Mouse (Mus musculus): ENCODE data around the gene Lsamp. TPM values are rescaled to one million over a fixed set of nuclear protein-coding genes. Genes with fewer than 3 reads are reported as not detected.

Gene Lsamp
- polyA plus RNA-seq, 1 experiment = not detected

- no peak for TF ChIP-seq TCF12 (IDR thresholded peaks at IDR 0.05; ENCODE audit: insufficient read depth, poor library complexity, severe bottlenecking)
- no peak for TF ChIP-seq TCF3 (IDR thresholded peaks at IDR 0.05; ENCODE audit: insufficient read length, low read depth)
- TF ChIP-seq REST (IDR thresholded peaks at IDR 0.05; ENCODE audit: insufficient read depth, insufficient read length) = no peak
- TF ChIP-seq POLR2AphosphoS2 (IDR thresholded peaks at IDR 0.05; ENCODE audit: insufficient read length, low read depth) = no peak
- no peak for TF ChIP-seq USF1 (IDR thresholded peaks at IDR 0.05; ENCODE audit: low read depth)
- TF ChIP-seq CEBPB (IDR thresholded peaks at IDR 0.05; ENCODE audit: insufficient read depth, poor library complexity, severe bottlenecking) = no peak
- no peak for TF ChIP-seq E2F4 (IDR thresholded peaks at IDR 0.05; ENCODE audit: insufficient read depth)
- no peak for TF ChIP-seq POLR2A (IDR thresholded peaks at IDR 0.05; ENCODE audit: insufficient read length, low read depth)
- no peak for TF ChIP-seq SRF (IDR thresholded peaks at IDR 0.05; ENCODE audit: control insufficient read depth, insufficient read length, low read depth)
- TF ChIP-seq MYOD1 (IDR thresholded peaks at IDR 0.05; ENCODE audit: control insufficient read depth in 1 of 3, insufficient read length in 2 of 3, low read depth in 2 of 3) = no peak
- TF ChIP-seq MAX (IDR thresholded peaks at IDR 0.05; ENCODE audit: low read depth) = no peak
- no peak for TF ChIP-seq MYOG (IDR thresholded peaks at IDR 0.05; ENCODE audit: control insufficient read depth in 1 of 3, insufficient read depth in 1 of 3, insufficient read length in 2 of 3, low read depth in 2 of 3)
- Histone ChIP-seq H3K79me2 (ENCODE audit: control insufficient read depth, insufficient read depth) (no peaks in the 10 kb centered on the region), H3K4me2 (ENCODE audit: low read depth) (no peak overlapping the region), H3K36me3 (ENCODE audit: control insufficient read depth, insufficient read depth) (no peaks in the 10 kb centered on the region), H3K27me3 (ENCODE audit: control insufficient read depth, insufficient read depth, insufficient read length) (no peaks in the 10 kb centered on the region), H3ac (ENCODE audit: control insufficient read depth, insufficient read length) (no peak overlapping the region), H3K4me3 (no peak overlapping the region)
Measured at GRCm38 (mm10) chr16:41588675-41589301, 1604.6 kb downstream of the Lsamp start.

DNA sequence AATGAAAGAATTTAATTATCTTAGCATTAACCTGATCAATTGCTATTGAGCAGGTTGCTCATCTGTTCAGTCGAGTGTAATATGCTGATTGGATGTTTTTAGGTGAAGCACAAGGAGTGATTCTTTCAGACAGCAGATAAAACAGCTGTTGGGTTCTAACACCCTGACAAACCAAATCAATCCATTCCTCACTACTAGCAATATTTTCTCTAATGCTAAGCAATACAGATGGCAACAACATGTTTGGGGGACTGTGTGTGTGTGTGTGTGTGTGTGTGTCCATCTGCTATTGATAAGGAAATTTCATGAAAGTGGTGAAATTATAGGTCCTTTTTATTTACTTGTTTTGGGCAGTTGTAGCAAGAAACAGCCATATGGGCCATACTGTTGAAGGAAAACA, 1628.1 kb downstream of the Lsamp start:
- no peaks in the 10 kb centered on the region for H3K36me3 ChIP-seq (ENCODE audit: control insufficient read depth, insufficient read depth)
- no peaks in the 10 kb centered on the region for H3K79me2 ChIP-seq (ENCODE audit: control insufficient read depth, insufficient read depth)
- H3ac ChIP-seq (ENCODE audit: control insufficient read depth, insufficient read length) = no peak overlapping the region
- no peak for TF ChIP-seq POLR2AphosphoS2 (IDR thresholded peaks at IDR 0.05; ENCODE audit: insufficient read length, low read depth)
- TF ChIP-seq CEBPB (IDR thresholded peaks at IDR 0.05; ENCODE audit: insufficient read depth, poor library complexity, severe bottlenecking) = no peak
- TF ChIP-seq MYOG (IDR thresholded peaks at IDR 0.05; ENCODE audit: control insufficient read depth in 1 of 3, insufficient read depth in 1 of 3, insufficient read length in 2 of 3, low read depth in 2 of 3) = no peak
- TF ChIP-seq USF1 (IDR thresholded peaks at IDR 0.05; ENCODE audit: low read depth) = no peak
- no peak for TF ChIP-seq POLR2A (IDR thresholded peaks at IDR 0.05; ENCODE audit: insufficient read length, low read depth)
- TF ChIP-seq MAX (IDR thresholded peaks at IDR 0.05; ENCODE audit: low read depth) = no peak
- TF ChIP-seq REST (IDR thresholded peaks at IDR 0.05; ENCODE audit: insufficient read depth, insufficient read length) = no peak
- TF ChIP-seq TCF3 (IDR thresholded peaks at IDR 0.05; ENCODE audit: insufficient read length, low read depth) = no peak
- no peak for TF ChIP-seq TCF12 (IDR thresholded peaks at IDR 0.05; ENCODE audit: insufficient read depth, poor library complexity, severe bottlenecking)
- TF ChIP-seq MYOD1 (IDR thresholded peaks at IDR 0.05; ENCODE audit: control insufficient read depth in 1 of 3, insufficient read length in 2 of 3, low read depth in 2 of 3) = no peak
- no peak for TF ChIP-seq SRF (IDR thresholded peaks at IDR 0.05; ENCODE audit: control insufficient read depth, insufficient read length, low read depth)
- TF ChIP-seq E2F4 (IDR thresholded peaks at IDR 0.05; ENCODE audit: insufficient read depth) = no peak
- H3K4me2 ChIP-seq (ENCODE audit: low read depth) = no peak overlapping the region
- no peak overlapping the region for H3K4me3 ChIP-seq
- H3K27me3 ChIP-seq (ENCODE audit: control insufficient read depth, insufficient read depth, insufficient read length) = no peaks in the 10 kb centered on the region

- Histone ChIP-seq H3K27me3 (ENCODE audit: control insufficient read depth, insufficient read depth, insufficient read length) (no peaks in the 10 kb centered on the region), H3K36me3 (ENCODE audit: control insufficient read depth, insufficient read depth) (no peaks in the 10 kb centered on the region), H3ac (ENCODE audit: control insufficient read depth, insufficient read length) (no peak overlapping the region), H3K79me2 (ENCODE audit: control insufficient read depth, insufficient read depth) (no peaks in the 10 kb centered on the region), H3K4me2 (ENCODE audit: low read depth) (no peak overlapping the region), H3K4me3 (no peak overlapping the region)
- TF ChIP-seq TCF3 (IDR thresholded peaks at IDR 0.05; ENCODE audit: insufficient read length, low read depth) = no peak
- TF ChIP-seq POLR2A (IDR thresholded peaks at IDR 0.05; ENCODE audit: insufficient read length, low read depth) = no peak
- TF ChIP-seq MAX (IDR thresholded peaks at IDR 0.05; ENCODE audit: low read depth) = no peak
- no peak for TF ChIP-seq SRF (IDR thresholded peaks at IDR 0.05; ENCODE audit: control insufficient read depth, insufficient read length, low read depth)
- no peak for TF ChIP-seq REST (IDR thresholded peaks at IDR 0.05; ENCODE audit: insufficient read depth, insufficient read length)
- TF ChIP-seq POLR2AphosphoS2 (IDR thresholded peaks at IDR 0.05; ENCODE audit: insufficient read length, low read depth) = no peak
Measured at GRCm38 (mm10) chr16:41623871-41624270, 1639.7 kb downstream of the Lsamp start.

GRCm38 (mm10) chr16:41633898-41634297, 1649.7 kb downstream of the Lsamp start:
- TF ChIP-seq CEBPB (IDR thresholded peaks at IDR 0.05; ENCODE audit: insufficient read depth, poor library complexity, severe bottlenecking) (no peak), MYOD1 (IDR thresholded peaks at IDR 0.05; ENCODE audit: control insufficient read depth in 1 of 3, insufficient read length in 2 of 3, low read depth in 2 of 3) (no peak), MYOG (IDR thresholded peaks at IDR 0.05; ENCODE audit: control insufficient read depth in 1 of 3, insufficient read depth in 1 of 3, insufficient read length in 2 of 3, low read depth in 2 of 3) (no peak), REST (IDR thresholded peaks at IDR 0.05; ENCODE audit: insufficient read depth, insufficient read length) (no peak), TCF12 (IDR thresholded peaks at IDR 0.05; ENCODE audit: insufficient read depth, poor library complexity, severe bottlenecking) (no peak), E2F4 (IDR thresholded peaks at IDR 0.05; ENCODE audit: insufficient read depth) (no peak), POLR2AphosphoS2 (IDR thresholded peaks at IDR 0.05; ENCODE audit: insufficient read length, low read depth) (no peak), MAX (IDR thresholded peaks at IDR 0.05; ENCODE audit: low read depth) (no peak), SRF (IDR thresholded peaks at IDR 0.05; ENCODE audit: control insufficient read depth, insufficient read length, low read depth) (no peak), POLR2A (IDR thresholded peaks at IDR 0.05; ENCODE audit: insufficient read length, low read depth) (no peak), USF1 (IDR thresholded peaks at IDR 0.05; ENCODE audit: low read depth) (no peak), TCF3 (IDR thresholded peaks at IDR 0.05; ENCODE audit: insufficient read length, low read depth) (no peak)
- H3K4me3 ChIP-seq = no peak overlapping the region

More at GRCm38 (mm10) chr16:41633898-41634297, 1649.7 kb downstream of the Lsamp start:
- H3ac ChIP-seq (ENCODE audit: control insufficient read depth, insufficient read length) = no peak overlapping the region
- no peaks in the 10 kb centered on the region for H3K27me3 ChIP-seq (ENCODE audit: control insufficient read depth, insufficient read depth, insufficient read length)
- no peaks in the 10 kb centered on the region for H3K79me2 ChIP-seq (ENCODE audit: control insufficient read depth, insufficient read depth)
- no peak overlapping the region for H3K4me2 ChIP-seq (ENCODE audit: low read depth)
- H3K36me3 ChIP-seq (ENCODE audit: control insufficient read depth, insufficient read depth) = no peaks in the 10 kb centered on the region
